Mouse (Mus musculus) liver, adult (tissue): ENCODE measurements around the gene Crip1.

Experiments
- GATA4 ChIP-seq: IDR thresholded peaks from 2 replicates; pipeline ENCODE4 v1.6.1; 2014; ENCODE audit warnings: mild to moderate bottlenecking, low read length; ENCODE audit not compliant: insufficient replicate concordance

The Crip1 gene

DNA sequence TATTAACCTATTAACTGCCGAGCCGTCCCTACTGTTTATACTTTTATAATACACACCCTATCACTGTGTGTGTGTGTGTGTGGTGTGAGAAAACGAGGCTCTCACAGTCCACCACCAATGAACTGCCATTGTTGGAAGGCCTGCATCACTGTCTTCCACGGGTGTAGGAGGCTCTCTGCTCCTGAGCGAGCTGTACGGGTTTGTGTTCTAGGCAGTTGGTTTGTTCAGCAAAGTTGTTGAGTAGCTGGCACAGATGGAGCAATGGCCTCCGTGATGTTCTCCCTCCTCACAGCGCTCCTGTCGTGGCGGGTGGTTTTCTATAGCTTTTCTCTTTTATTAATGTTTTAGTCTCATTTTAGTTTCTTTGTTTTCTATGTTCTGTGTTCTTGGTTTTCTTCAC is 36.3 kb upstream of the Crip1 start:
- TF ChIP-seq GATA4 = no peak

DNA sequence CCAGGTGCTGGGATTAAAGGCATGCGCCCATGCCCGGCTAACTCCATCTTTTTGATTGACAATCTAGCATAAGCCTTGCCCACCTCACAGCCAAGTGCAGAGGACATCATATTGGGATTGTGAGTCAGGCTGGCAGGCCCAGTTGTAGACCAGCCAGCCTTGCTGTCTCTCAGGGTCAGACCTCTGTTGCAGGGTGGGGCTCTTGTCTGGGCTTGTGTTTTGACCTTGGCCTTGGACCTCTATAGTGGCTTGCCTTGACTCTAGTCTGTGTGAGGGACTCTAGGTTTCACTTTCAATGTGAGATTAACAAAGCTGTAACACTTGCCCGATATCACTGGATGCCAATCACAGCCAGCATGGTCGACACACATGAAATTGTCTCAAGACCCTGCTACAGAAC is 32.0 kb upstream of the Crip1 start:
- no peak for TF ChIP-seq GATA4

DNA sequence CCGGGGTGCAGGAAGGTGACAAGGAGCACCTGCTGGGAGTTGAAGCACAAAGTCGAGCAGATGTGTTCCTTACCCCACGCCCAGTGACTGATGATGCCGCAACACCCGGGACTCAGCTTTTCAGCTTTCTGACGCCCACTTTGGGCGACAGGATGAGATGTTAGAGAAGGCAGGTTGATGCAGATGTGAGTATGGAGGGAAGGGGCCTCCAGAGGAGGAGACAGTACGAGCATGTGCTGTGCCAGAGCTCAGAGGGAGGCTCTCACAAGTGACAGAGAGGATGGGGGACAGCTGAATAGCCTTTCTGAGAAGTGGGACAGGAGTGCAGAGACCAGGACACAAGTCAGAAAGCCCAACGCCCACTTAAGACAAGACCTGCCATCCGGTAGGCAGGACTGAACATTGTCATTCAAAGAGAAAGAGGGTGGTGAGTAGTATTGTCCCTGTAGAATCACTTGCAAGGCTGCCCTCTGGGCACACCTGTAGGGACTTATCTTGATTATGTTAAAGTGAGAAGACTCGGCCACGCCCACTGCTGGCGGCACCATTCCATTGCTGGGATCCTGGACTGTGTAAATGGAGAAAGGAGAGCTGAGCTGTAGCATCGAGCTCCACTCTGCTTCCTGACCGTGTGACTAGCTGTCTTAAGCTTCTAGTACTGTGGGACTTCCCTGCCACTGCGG is 31.1 kb upstream of the Crip1 start:
- no peak for TF ChIP-seq GATA4

DNA sequence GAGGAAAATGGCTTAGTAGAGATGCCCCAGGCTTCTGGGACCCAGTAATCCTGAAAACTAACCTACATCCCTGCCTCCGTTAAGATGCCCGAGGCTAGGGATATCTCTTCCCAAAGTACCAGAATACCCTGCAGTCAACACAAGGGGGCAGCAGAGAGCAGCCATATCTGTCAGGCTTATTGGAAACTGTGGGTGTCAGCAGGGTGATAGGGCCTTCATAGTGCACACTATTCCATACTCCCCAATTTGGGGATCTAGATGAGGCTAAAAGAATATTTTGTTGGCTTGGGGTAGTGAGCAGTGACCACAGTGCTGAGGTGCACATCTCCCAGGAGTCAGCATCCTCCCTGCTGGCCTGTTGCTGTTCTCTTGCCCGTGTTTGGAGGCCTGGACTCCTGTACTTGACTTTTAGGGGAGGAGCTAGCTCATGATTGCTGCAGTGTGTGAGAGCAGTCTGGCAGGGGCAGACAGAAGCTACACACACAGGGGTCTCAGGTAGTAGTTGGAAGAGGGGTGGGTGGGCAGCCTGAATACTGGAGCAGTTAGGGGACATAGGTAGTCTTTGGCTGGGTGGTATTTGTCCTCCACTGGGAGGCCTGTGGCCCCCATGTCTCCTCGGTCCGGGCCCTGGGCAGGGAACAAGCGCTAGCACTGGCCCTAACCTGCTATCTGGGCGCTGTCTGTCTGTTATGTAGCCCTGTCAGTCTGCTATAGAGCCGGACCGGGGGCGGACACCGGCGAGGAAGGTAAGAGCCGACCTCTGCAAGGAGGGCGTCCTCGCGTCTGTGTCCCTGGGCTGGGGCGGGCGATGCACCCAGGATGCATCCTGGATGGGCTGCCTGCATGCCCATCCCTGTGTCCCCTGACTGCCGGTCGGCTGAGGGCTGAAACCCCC is 26.4 kb upstream of the Crip1 start:
- peak; percentile 33; the same call in 1 of the 2 replicates for TF ChIP-seq GATA4

DNA sequence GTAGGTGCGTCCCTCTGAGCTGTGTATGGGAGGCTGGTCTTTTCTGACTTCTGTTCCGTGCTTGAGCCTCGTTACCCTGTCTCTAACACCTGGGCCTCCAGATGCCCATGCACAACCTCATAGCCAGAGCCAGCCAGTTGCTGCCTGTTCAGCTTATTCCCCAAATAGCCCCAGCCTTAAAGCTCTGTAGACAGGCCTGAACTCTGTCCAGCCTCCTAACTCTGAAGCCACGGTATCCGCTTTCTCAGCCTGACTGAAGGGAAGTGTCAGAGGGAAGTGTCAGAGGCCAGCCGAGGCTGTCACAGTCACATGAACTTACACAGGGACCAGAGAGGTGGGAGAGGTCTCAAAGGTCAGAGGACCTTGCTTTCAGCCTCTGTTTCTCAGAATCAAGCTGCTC is 21.4 kb upstream of the Crip1 start:
- TF ChIP-seq GATA4 = no peak

DNA sequence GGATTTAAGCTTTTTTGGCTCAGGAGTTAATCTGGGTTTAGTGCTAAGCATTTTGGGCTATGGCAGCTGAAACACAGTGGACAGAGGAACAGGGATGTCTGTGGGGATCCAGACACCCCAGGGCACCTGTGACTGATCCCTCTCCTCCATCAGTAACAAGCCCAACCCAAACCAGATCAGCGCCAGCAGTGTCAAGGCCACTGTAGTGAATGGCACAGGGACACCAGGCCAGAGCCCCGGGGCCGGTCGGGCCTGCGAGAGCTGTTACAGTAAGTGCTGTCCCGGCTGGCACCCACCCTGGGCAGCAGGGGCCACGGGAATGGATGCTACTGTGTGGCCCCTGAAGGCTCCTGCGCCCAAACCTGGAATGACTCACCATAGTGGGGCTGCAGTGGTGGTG is 15.4 kb upstream of the Crip1 start:
- TF ChIP-seq GATA4 = no peak

DNA sequence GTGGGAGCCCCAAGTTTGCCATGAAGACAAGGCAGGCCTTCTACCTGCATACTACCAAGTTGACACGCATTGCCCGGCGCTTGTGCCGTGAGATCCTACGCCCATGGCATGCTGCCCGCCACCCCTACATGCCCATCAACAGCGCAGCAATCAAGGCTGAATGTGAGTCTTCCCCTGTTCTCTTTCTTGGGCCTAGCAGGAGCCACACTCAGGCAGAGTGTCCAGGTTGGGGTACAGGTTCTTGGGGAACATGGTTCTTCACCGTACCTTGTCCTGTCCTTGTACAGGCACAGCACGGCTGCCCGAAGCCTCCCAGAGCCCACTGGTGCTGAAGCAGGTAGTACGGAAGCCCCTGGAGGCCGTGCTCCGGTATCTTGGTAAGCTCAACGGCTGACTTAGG is 14.5 kb upstream of the Crip1 start:
- TF ChIP-seq GATA4 = no peak

DNA sequence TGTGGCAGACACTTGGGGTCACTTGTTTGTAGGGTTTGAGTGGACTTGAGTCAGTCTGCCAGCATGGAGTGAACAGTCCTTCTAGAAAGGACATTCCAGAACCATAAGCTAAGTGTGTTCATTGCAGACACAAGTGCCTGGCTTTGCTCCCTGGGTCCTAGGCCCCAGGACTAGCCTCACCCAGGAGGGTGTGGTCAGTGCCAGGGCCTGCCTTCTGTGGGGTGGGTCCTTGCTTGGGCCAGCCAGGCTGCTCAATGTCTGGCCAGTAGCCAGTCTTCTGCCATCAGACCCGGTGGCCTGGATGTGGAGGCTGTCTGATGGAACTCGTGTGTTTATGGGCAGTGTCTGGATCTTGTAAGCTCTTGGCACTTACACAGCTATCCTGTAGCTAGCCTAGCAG is 13.5 kb upstream of the Crip1 start:
- no peak for TF ChIP-seq GATA4

DNA sequence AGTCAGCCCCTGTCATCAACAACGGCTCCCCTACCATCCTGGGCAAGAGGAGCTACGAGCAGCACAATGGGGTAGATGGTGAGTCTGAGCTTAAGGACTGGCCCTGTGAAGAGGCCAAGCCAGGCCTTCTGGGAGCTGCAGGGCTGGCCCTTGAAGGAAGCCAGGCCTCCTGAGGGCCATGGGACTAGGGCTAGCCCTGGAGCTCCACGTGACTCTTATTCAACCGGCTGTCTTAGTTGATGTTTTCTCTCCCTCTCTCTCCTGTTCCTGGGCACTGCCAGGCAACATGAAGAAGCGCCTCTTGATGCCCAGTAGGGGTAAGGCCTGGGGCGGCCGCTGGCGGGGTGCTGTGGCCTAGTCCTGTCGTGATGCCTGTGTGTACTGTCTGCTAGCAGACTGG is 12.9 kb upstream of the Crip1 start:
- TF ChIP-seq GATA4 = no peak

DNA sequence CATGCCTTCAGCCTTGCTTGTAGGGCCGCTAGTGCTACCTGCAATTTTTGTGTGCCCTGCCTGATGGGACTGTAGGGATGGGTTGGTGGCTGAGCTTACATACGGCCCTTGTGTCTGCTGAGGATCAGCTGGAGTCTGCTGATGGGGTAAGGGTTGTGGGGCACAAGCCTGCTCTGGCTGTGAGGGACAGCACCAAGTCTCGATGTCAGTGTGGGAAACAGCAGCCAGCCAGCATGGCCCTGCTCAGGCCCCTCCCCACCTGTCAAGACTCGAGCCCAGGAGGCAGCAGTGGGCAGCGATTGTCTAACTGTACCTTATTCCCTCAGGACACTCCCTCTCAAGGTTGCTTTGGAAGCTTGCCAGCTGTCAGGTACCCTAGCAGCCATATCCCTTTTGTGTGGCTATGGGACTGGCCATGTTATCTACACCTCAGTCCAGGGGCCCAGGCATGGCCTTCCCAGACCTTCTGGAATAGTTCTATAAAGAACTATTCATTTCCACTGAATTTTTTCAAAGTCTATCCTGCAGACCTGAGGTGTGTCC is 12.2 kb upstream of the Crip1 start:
- no peak for TF ChIP-seq GATA4

DNA sequence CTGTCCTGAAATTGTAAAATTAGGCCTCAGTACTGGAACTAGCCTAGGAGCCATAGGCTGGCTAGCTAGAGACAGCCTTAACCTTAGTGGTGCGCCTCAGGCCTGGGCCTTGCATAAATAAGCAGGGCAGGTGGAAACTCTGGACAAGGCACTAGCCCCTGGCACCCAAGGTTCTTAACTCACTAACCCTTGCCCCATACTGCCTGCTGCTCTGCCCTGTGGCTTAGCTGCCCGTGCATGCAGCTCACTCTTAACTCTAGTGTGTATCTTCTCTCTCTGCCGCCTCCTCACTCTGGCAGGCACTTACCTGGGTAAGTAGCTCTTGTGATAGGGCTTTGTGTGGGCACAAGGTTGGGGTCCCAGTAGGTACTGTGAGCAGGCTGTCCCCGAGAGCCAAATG is 11.6 kb upstream of the Crip1 start:
- no peak for TF ChIP-seq GATA4

DNA sequence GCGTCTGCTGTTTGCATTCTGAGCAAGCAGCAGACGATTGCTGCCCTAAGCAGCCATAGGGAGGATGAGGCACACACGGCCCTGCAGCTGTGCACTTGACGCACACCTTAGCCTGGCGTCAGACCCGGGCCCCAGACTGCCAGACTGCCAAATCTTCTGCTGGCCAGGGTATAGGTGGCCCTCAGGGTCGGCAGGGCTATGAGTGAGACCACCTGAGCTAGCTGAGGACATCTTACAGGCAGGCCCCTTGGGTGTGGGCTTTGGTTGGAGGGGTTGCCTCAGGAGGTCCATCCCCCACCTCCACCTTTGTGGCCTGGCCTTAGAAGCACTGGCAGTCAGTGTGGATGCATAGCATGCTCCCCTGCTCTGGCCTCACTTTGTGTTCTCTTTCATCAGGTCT is 10.7 kb upstream of the Crip1 start:
- TF ChIP-seq GATA4 = no peak

DNA sequence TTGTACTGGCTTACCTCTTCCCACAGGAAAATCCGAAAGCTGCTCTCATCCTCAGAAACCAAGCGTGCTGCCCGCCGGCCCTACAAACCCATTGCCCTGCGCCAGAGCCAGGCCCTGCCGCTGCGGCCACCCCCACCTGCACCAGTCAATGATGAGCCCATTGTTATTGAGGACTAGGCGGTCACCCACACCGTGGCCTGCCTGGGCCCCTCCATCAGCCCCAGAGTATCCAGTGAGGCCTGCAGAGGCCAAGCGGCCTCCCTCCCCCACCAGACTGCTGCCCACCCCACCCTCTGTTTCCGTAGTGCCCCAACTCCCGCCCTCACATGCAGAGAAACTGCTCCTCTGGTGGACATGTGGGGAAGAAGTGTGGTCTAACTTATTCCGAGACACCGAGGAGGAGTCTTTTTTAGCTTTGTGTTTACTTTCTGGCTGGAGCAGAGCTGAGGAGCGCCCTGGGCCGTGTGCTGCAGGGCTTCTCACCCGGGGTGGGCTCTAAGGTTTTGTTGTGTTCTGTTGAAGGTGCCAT is 9.6 kb upstream of the Crip1 start:
- no peak for TF ChIP-seq GATA4

DNA sequence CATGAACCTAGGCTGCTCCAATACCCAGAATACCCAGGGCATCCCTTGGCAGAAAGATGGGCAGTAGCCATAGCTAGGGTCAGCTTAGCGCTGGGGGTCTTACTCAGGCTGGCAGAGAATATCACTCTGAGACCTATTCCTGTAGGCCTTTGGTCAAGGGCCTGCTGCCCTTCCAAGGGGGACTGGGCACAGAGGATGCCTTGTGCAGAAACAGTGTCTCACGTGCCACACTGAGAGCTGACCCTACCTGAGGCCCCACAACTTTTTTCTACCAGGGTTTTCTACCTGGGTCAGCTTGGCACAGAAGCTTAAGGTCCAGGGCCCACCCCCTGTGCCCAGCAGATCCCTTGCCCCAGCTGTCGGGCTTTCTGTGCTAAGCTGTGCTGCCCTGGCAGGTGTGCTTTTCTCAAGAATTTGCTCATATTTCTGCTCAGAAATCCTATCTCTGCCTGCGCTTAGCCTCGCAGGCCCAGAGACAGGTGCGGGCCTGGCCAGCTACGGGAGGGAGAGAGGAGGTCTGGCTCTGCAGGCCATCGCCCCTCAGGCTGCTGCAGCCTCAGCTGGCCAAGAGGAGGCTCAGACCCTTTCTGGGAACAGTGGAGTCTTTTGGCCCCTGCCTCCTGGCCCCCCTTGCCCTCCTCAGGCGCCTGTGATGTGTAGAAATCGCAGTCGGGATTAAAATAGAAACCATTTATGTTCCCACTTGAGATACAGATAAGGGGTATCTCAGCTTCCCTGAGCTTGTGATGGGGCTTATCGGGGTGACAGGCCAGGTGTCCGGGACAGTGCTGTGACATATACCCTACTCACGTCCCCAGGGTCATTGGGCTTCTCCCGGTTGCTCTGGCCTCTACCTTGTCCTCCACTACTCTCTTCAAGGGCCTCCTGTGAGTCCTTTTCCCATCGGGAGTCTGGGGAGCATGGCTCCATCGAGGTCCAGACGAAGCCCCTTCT is 8.6 kb upstream of the Crip1 start:
- TF ChIP-seq GATA4 = no peak

DNA sequence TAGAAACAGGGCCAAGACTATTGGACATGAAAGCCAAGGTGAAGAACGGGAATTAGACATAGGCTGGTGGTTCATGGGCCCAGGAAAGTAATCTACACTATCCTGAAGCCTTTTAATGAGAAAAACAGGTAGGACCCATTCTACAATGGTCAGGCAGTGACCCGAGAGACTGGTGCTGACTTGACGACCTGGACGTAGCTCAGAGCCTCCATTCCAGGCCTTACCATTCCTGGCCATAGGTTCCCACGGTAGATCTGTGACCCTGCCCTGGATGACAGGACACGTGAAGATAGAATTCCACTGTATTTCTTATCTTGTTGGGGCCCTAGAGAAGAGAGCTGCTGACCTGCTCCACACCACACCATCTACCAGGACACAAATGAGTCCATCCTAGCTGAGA is 7.8 kb upstream of the Crip1 start:
- no peak for TF ChIP-seq GATA4
